Mouse (Mus musculus): ENCODE results near the gene Cops6. TPM values are rescaled to one million over a fixed set of nuclear protein-coding genes. Genes with fewer than 3 reads are reported as not detected.

The Cops6 gene
- polyA plus RNA-seq, 1 experiment from 2014 or later: 332 TPM

- ATAC-seq (ENCODE audit: insufficient number of reproducible peaks, insufficient read depth, low FRiP score, low TSS enrichment, low read depth): peak; percentile 54
- peaks cover 4% of the 10 kb centered on the region; the same call in 1 of the 2 replicates for H3K4me1 ChIP-seq (replicated peaks)
- no peaks in the 10 kb centered on the region for H3K9me3 ChIP-seq
- H3K4me3 ChIP-seq (replicated peaks): peak within 1 kb of the TSS; percentile 72
- H3K36me3 ChIP-seq: peaks cover 45% of the 10 kb centered on the region
- peak within 1 kb of the TSS; percentile 90 for H3K4me2 ChIP-seq
- peak within 1 kb of the TSS; percentile 78 for H3K27ac ChIP-seq
- no peaks in the 10 kb centered on the region for H3K27me3 ChIP-seq
- H3K9ac ChIP-seq (replicated peaks): peak within 1 kb of the TSS; percentile 88
- WGBS: 9% methylated on average over 54 of the region's 54 CpGs
Measured at GRCm38 (mm10) chr5:138193771-138194727, 33.2 kb downstream of the Cops6 start, which contains the start of gene Mblac1. Mblac1 (plus strand) TSS chr5:138194314.

GRCm38 (mm10) chr5:138194755-138195345, 34.0 kb downstream of the Cops6 start:
- WGBS: 3% methylated on average over 29 of the region's 29 CpGs
- Histone ChIP-seq H3K4me3 (replicated peaks) (peak overlapping the region; percentile 72), H3K4me2 (peak overlapping the region; percentile 90), H3K27ac (peak overlapping the region; percentile 78), H3K27me3 (no peaks in the 10 kb centered on the region), H3K36me3 (peaks cover 37% of the 10 kb centered on the region), H3K9ac (replicated peaks) (peak overlapping the region; percentile 88), H3K9me3 (no peaks in the 10 kb centered on the region), H3K4me1 (replicated peaks) (peaks cover 4% of the 10 kb centered on the region; the same call in 1 of the 2 replicates)
- ATAC-seq (ENCODE audit: insufficient number of reproducible peaks, insufficient read depth, low FRiP score, low TSS enrichment, low read depth): peak; percentile 29; the same call in 1 of the 2 replicates

GRCm38 (mm10) chr5:138195463-138195862, 34.6 kb downstream of the Cops6 start:
- ATAC-seq (ENCODE audit: insufficient number of reproducible peaks, insufficient read depth, low FRiP score, low TSS enrichment, low read depth): no peak
- H3K9ac ChIP-seq (replicated peaks): no peak overlapping the region
- H3K9me3 ChIP-seq: no peaks in the 10 kb centered on the region
- H3K36me3 ChIP-seq: peaks cover 31% of the 10 kb centered on the region
- H3K27me3 ChIP-seq: no peaks in the 10 kb centered on the region
- peaks cover 4% of the 10 kb centered on the region; the same call in 1 of the 2 replicates for H3K4me1 ChIP-seq (replicated peaks)
- H3K27ac ChIP-seq: no peak overlapping the region
- 81% methylated on average over 7 of the region's 7 CpGs for WGBS
- H3K4me3 ChIP-seq (replicated peaks): peak overlapping the region; percentile 72
- H3K4me2 ChIP-seq: peak overlapping the region; percentile 90

GRCm38 (mm10) chr5:138199576-138199975, 38.7 kb downstream of the Cops6 start:
- peaks cover 7% of the 10 kb centered on the region; the same call in 1 of the 2 replicates for H3K9me3 ChIP-seq
- WGBS: 17% methylated on average over 1 of the region's 1 CpGs
- ATAC-seq (ENCODE audit: insufficient number of reproducible peaks, insufficient read depth, low FRiP score, low TSS enrichment, low read depth): no peak

GRCm38 (mm10) chr5:138202086-138202485, 41.2 kb downstream of the Cops6 start:
- WGBS: 91% methylated on average over 3 of the region's 3 CpGs
- no peak overlapping the region for H3K4me3 ChIP-seq (replicated peaks)
- peaks cover 14% of the 10 kb centered on the region; the same call in 1 of the 2 replicates for H3K9me3 ChIP-seq
- no peaks in the 10 kb centered on the region for H3K36me3 ChIP-seq
- no peak for ATAC-seq (ENCODE audit: insufficient number of reproducible peaks, insufficient read depth, low FRiP score, low TSS enrichment, low read depth)
- H3K4me1 ChIP-seq (replicated peaks): no peaks in the 10 kb centered on the region
- no peak overlapping the region for H3K9ac ChIP-seq (replicated peaks)
- H3K4me2 ChIP-seq: no peak overlapping the region
- no peaks in the 10 kb centered on the region for H3K27me3 ChIP-seq
- H3K27ac ChIP-seq: no peak overlapping the region

More at GRCm38 (mm10) chr5:138199576-138199975, 38.7 kb downstream of the Cops6 start:
- Histone ChIP-seq H3K36me3 (no peaks in the 10 kb centered on the region), H3K4me2 (no peak overlapping the region), H3K27ac (no peak overlapping the region), H3K4me1 (replicated peaks) (peaks cover 4% of the 10 kb centered on the region; the same call in 1 of the 2 replicates), H3K9ac (replicated peaks) (no peak overlapping the region), H3K27me3 (no peaks in the 10 kb centered on the region), H3K4me3 (replicated peaks) (no peak overlapping the region)

DNA sequence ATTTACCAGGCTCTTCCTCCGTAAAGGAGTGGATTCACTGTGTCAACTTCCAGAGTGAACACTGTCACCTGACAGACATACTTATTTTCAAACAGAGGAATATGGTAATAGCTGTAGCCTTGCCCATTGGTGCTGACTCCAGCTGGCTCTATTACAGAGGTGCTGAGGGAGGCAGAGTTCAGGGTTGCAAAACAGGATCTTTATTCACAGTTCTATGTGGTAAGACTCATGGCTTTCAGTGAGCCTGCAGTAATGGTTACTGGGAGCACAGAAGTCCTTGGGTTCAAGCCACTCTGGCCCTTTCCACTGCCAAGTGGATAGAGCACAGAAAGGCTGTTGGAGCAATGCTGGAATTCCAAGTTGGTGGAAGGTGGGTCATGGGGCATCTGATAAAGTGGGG, 46.4 kb downstream of the Cops6 start:
- H3K4me3 ChIP-seq (replicated peaks): no peak overlapping the region
- no peaks in the 10 kb centered on the region for H3K27me3 ChIP-seq
- no peaks in the 10 kb centered on the region for H3K36me3 ChIP-seq
- no peak overlapping the region for H3K9ac ChIP-seq (replicated peaks)
- no peak overlapping the region for H3K4me2 ChIP-seq
- no peak overlapping the region for H3K27ac ChIP-seq
- no peak for ATAC-seq (ENCODE audit: insufficient number of reproducible peaks, insufficient read depth, low FRiP score, low TSS enrichment, low read depth)
- no peaks in the 10 kb centered on the region for H3K4me1 ChIP-seq (replicated peaks)
- peaks cover 14% of the 10 kb centered on the region; the same call in 1 of the 2 replicates for H3K9me3 ChIP-seq
- 76% methylated on average over 1 of the region's 1 CpGs for WGBS

DNA sequence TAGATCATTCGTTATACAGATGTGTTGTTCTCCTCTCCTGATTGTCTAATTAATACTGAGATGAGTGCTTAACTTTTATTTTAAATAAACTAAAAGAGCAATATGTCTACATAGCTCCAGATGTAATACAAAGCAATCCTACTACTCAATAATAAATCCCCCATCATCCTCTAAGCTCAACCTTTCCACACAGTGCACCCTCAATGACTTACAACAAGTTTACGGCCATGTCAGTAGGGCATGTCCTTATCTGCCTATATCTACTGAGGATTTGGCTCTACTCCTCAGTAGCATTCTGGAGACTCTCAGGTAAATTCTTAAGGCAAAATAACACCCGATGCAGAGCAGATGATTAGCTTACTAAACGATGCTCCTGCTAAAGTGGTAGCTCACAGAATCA, 47.0 kb downstream of the Cops6 start:
- WGBS: 86% methylated on average over 4 of the region's 4 CpGs
- H3K27me3 ChIP-seq: no peaks in the 10 kb centered on the region
- no peak overlapping the region for H3K4me3 ChIP-seq (replicated peaks)
- H3K4me1 ChIP-seq (replicated peaks): no peaks in the 10 kb centered on the region
- no peak overlapping the region for H3K9ac ChIP-seq (replicated peaks)
- no peaks in the 10 kb centered on the region for H3K36me3 ChIP-seq
- no peak overlapping the region for H3K4me2 ChIP-seq
- H3K9me3 ChIP-seq: peaks cover 14% of the 10 kb centered on the region; the same call in 1 of the 2 replicates
- H3K27ac ChIP-seq: no peak overlapping the region
- no peak for ATAC-seq (ENCODE audit: insufficient number of reproducible peaks, insufficient read depth, low FRiP score, low TSS enrichment, low read depth)

MicroRNAs encoded within 50 kb of the gene (microRNA counts, 519-probe panel; counts per million panel counts)
- microRNA mmu-miR-106b (6,828 counts per million, percentile 83 among the panel's probes with 10 or more counts), microRNA mmu-miR-25 (9,022 counts per million, percentile 96 among the panel's probes with 10 or more counts), microRNA mmu-miR-93 (6,624 counts per million, percentile 79 among the panel's probes with 10 or more counts)

Small RNAs within 50 kb of the gene (microRNA-seq; reads per million reads assigned to microRNA genes)
- gene Mir106b (11,332 reads per million, percentile 95 among the genes with 10 or more reads in this experiment), gene Mir25 (953 reads per million, percentile 75 among the genes with 10 or more reads in this experiment), gene Mir93 (18,583 reads per million, percentile 96 among the genes with 10 or more reads in this experiment)

Other genes starting within 250 kb of the Cops6 start
- gene Cyp3a13, start 239.5 kb upstream of the Cops6 start, polyA plus RNA-seq (2016; fragmentation: Nextera tagmentation; extraction: Ambion mirVana): not detected in 2 replicates
- 0.08 and 0.19 TPM in 2 replicates for gene Gjc3, start 198.0 kb upstream of the Cops6 start, polyA plus RNA-seq (2016; fragmentation: Nextera tagmentation; extraction: Ambion mirVana)
- not detected in 2 replicates for gene Azgp1, start 179.6 kb upstream of the Cops6 start, polyA plus RNA-seq (2016; fragmentation: Nextera tagmentation; extraction: Ambion mirVana)
- gene Smok3a, start 139.8 kb upstream of the Cops6 start, polyA plus RNA-seq (2016; fragmentation: Nextera tagmentation; extraction: Ambion mirVana): not detected in 2 replicates
- not detected in 2 replicates for gene Smok3b, start 139.6 kb upstream of the Cops6 start, polyA plus RNA-seq (2016; fragmentation: Nextera tagmentation; extraction: Ambion mirVana)
- gene Smok3c, start 107.9 kb upstream of the Cops6 start, polyA plus RNA-seq (2016; fragmentation: Nextera tagmentation; extraction: Ambion mirVana): not detected in 2 replicates
- gene Zkscan1, start 76.0 kb upstream of the Cops6 start, polyA plus RNA-seq (2016; fragmentation: Nextera tagmentation; extraction: Ambion mirVana): 26.8 and 32.1 TPM in 2 replicates
- gene Zscan21, start 44.2 kb upstream of the Cops6 start, polyA plus RNA-seq (2016; fragmentation: Nextera tagmentation; extraction: Ambion mirVana): 78.8 and 80.9 TPM in 2 replicates
- 23.4 and 27.4 TPM in 2 replicates for gene Zfp113, start 5.3 kb upstream of the Cops6 start, polyA plus RNA-seq (2016; fragmentation: Nextera tagmentation; extraction: Ambion mirVana)
- 32.0 and 36.3 TPM in 2 replicates for gene Ap4m1, start 10.9 kb downstream of the Cops6 start, polyA plus RNA-seq (2016; fragmentation: Nextera tagmentation; extraction: Ambion mirVana)
- 298 and 302 TPM in 2 replicates for gene Mcm7, start 11.4 kb downstream of the Cops6 start, polyA plus RNA-seq (2016; fragmentation: Nextera tagmentation; extraction: Ambion mirVana)
- 114 and 122 TPM in 2 replicates for gene Taf6, start 26.4 kb downstream of the Cops6 start, polyA plus RNA-seq (2016; fragmentation: Nextera tagmentation; extraction: Ambion mirVana)
- gene Cnpy4, start 26.4 kb downstream of the Cops6 start, polyA plus RNA-seq (2016; fragmentation: Nextera tagmentation; extraction: Ambion mirVana): 57.7 and 64.7 TPM in 2 replicates
- 9.7 and 12.2 TPM in 2 replicates for gene Mblac1, start 33.2 kb downstream of the Cops6 start, polyA plus RNA-seq (2016; fragmentation: Nextera tagmentation; extraction: Ambion mirVana)
- gene Nxpe5, start 64.8 kb downstream of the Cops6 start, polyA plus RNA-seq (2016; fragmentation: Nextera tagmentation; extraction: Ambion mirVana): not detected in 2 replicates
- gene Lamtor4, start 94.4 kb downstream of the Cops6 start, polyA plus RNA-seq (2016; fragmentation: Nextera tagmentation; extraction: Ambion mirVana): 41.8 and 42.5 TPM in 2 replicates
- 9.7 and 11.0 TPM in 2 replicates for gene BC037034, start 103.0 kb downstream of the Cops6 start, polyA plus RNA-seq (2016; fragmentation: Nextera tagmentation; extraction: Ambion mirVana)
- 4.0 and 4.5 TPM in 2 replicates for gene Gal3st4, start 111.8 kb downstream of the Cops6 start, polyA plus RNA-seq (2016; fragmentation: Nextera tagmentation; extraction: Ambion mirVana)
- gene Gm43720, start 118.9 kb downstream of the Cops6 start, polyA plus RNA-seq (2016; fragmentation: Nextera tagmentation; extraction: Ambion mirVana): 0.12 and 0.25 TPM in 2 replicates
- 62.5 and 62.8 TPM in 2 replicates for gene Gpc2, start 118.9 kb downstream of the Cops6 start, polyA plus RNA-seq (2016; fragmentation: Nextera tagmentation; extraction: Ambion mirVana)
- gene Stag3, start 119.2 kb downstream of the Cops6 start, polyA plus RNA-seq (2016; fragmentation: Nextera tagmentation; extraction: Ambion mirVana): 8.2 and 9.2 TPM in 2 replicates
- gene Pvrig, start 180.9 kb downstream of the Cops6 start, polyA plus RNA-seq (2016; fragmentation: Nextera tagmentation; extraction: Ambion mirVana): not detected in 2 replicates

Data from limb, embryonic 12.5 days (tissue).